Mouse (Mus musculus): ENCODE results near the gene CN725425. TPM values are rescaled to one million over a fixed set of nuclear protein-coding genes. Genes with fewer than 3 reads are reported as not detected.

Gene CN725425
- polyA plus RNA-seq, 1 experiment from 2014 or later: not detected

- H3K9ac ChIP-seq: no peak overlapping the region
- no peak overlapping the region for H3K4me2 ChIP-seq
- 0 out of 2 replicates have a peak overlapping the region, but pooled peaks have one; percentile 23 for H3K27ac ChIP-seq
- H3K9me3 ChIP-seq: no peaks in the 10 kb centered on the region
- ATAC-seq (ENCODE audit: low FRiP score): no peak
- 53% methylated on average over 15 of the region's 15 CpGs for WGBS
- H3K27me3 ChIP-seq: no peaks in the 10 kb centered on the region
- peaks cover 10% of the 10 kb centered on the region; the same call in 1 of the 2 replicates for H3K4me1 ChIP-seq (replicated peaks)
- no peaks in the 10 kb centered on the region for H3K36me3 ChIP-seq
- no peak overlapping the region for H3K4me3 ChIP-seq
These were observed 19.2 kb upstream of the CN725425 start for GRCm38 (mm10) chr15:91179911-91180622.

GRCm38 (mm10) chr15:91186358-91186757 lies 12.9 kb upstream of the CN725425 start:
- no peak overlapping the region for H3K9ac ChIP-seq
- peaks cover 23% of the 10 kb centered on the region for H3K4me1 ChIP-seq (replicated peaks)
- no peak overlapping the region for H3K4me2 ChIP-seq
- H3K4me3 ChIP-seq: no peak overlapping the region
- H3K36me3 ChIP-seq: no peaks in the 10 kb centered on the region
- no peak overlapping the region for H3K27ac ChIP-seq
- H3K27me3 ChIP-seq: no peaks in the 10 kb centered on the region
- no peaks in the 10 kb centered on the region for H3K9me3 ChIP-seq
- WGBS: 83% methylated on average over 6 of the region's 6 CpGs
- ATAC-seq (ENCODE audit: low FRiP score): no peak

GRCm38 (mm10) chr15:91190026-91190425 lies 9.3 kb upstream of the CN725425 start:
- ATAC-seq (ENCODE audit: low FRiP score): no peak
- 12% methylated on average over 4 of the region's 4 CpGs for WGBS
- Histone ChIP-seq H3K4me1 (replicated peaks) (peaks cover 27% of the 10 kb centered on the region), H3K9me3 (no peaks in the 10 kb centered on the region), H3K36me3 (no peaks in the 10 kb centered on the region), H3K27me3 (no peaks in the 10 kb centered on the region), H3K4me3 (peak overlapping the region; percentile 53), H3K27ac (no peak overlapping the region), H3K9ac (peak overlapping the region; percentile 75), H3K4me2 (peak overlapping the region; percentile 90)

GRCm38 (mm10) chr15:91190519-91191207 lies 8.6 kb upstream of the CN725425 start:
- H3K27me3 ChIP-seq: no peaks in the 10 kb centered on the region
- ATAC-seq (ENCODE audit: low FRiP score): no peak
- H3K9me3 ChIP-seq: no peaks in the 10 kb centered on the region
- H3K4me2 ChIP-seq: peak overlapping the region; percentile 90
- peak overlapping the region; percentile 53 for H3K4me3 ChIP-seq
- H3K4me1 ChIP-seq (replicated peaks): peaks cover 27% of the 10 kb centered on the region
- peak overlapping the region; percentile 75 for H3K9ac ChIP-seq
- H3K27ac ChIP-seq: peak overlapping the region; percentile 85; the same call in 1 of the 2 replicates
- H3K36me3 ChIP-seq: no peaks in the 10 kb centered on the region
- WGBS: 34% methylated on average over 17 of the region's 17 CpGs

GRCm38 (mm10) chr15:91191412-91192222 lies 7.7 kb upstream of the CN725425 start, which contains the start of gene Abcd2:
Gene Abcd2 (minus strand): TSS chr15:91191799.
- H3K9ac ChIP-seq: peak within 1 kb of the TSS; percentile 75
- H3K4me3 ChIP-seq: peak within 1 kb of the TSS; percentile 53
- ATAC-seq (ENCODE audit: low FRiP score): peak; percentile 95
- H3K27me3 ChIP-seq: no peaks in the 10 kb centered on the region
- peak within 1 kb of the TSS; percentile 90 for H3K4me2 ChIP-seq
- no peaks in the 10 kb centered on the region for H3K36me3 ChIP-seq
- H3K9me3 ChIP-seq: no peaks in the 10 kb centered on the region
- WGBS: under 1% methylated on average over 22 of the region's 22 CpGs
- peaks cover 27% of the 10 kb centered on the region for H3K4me1 ChIP-seq (replicated peaks)
- H3K27ac ChIP-seq: peak within 1 kb of the TSS; percentile 85

- peak overlapping the region; percentile 53 for H3K4me3 ChIP-seq
- peak; percentile 46 for ATAC-seq (ENCODE audit: low FRiP score)
- WGBS: 13% methylated on average over 7 of the region's 7 CpGs
- no peaks in the 10 kb centered on the region for H3K9me3 ChIP-seq
- H3K4me1 ChIP-seq (replicated peaks): peaks cover 27% of the 10 kb centered on the region
- peak overlapping the region; percentile 90 for H3K4me2 ChIP-seq
- H3K27me3 ChIP-seq: no peaks in the 10 kb centered on the region
- H3K27ac ChIP-seq: peak overlapping the region; percentile 85
- H3K9ac ChIP-seq: peak overlapping the region; percentile 75
- no peaks in the 10 kb centered on the region for H3K36me3 ChIP-seq
These were observed 7.1 kb upstream of the CN725425 start for GRCm38 (mm10) chr15:91192223-91192598.

- no peak for ATAC-seq (ENCODE audit: low FRiP score)
- no peak overlapping the region for H3K27ac ChIP-seq
- H3K4me1 ChIP-seq (replicated peaks): no peaks in the 10 kb centered on the region
- H3K4me3 ChIP-seq: no peak overlapping the region
- H3K4me2 ChIP-seq: no peak overlapping the region
- no peak overlapping the region for H3K9ac ChIP-seq
- 97% methylated on average over 1 of the region's 1 CpGs for WGBS
- H3K9me3 ChIP-seq: no peaks in the 10 kb centered on the region
- no peaks in the 10 kb centered on the region for H3K36me3 ChIP-seq
- no peaks in the 10 kb centered on the region for H3K27me3 ChIP-seq
These were observed 1.5 kb downstream of the CN725425 start for GRCm38 (mm10) chr15:91200833-91201232.

GRCm38 (mm10) chr15:91202486-91202885 lies 3.2 kb downstream of the CN725425 start:
- no peaks in the 10 kb centered on the region for H3K4me1 ChIP-seq (replicated peaks)
- H3K9ac ChIP-seq: no peak overlapping the region
- H3K4me2 ChIP-seq: no peak overlapping the region
- no peak overlapping the region for H3K27ac ChIP-seq
- no peak overlapping the region for H3K4me3 ChIP-seq
- H3K36me3 ChIP-seq: no peaks in the 10 kb centered on the region
- H3K9me3 ChIP-seq: no peaks in the 10 kb centered on the region
- 90% methylated on average over 1 of the region's 1 CpGs for WGBS
- ATAC-seq (ENCODE audit: low FRiP score): no peak
- no peaks in the 10 kb centered on the region for H3K27me3 ChIP-seq

- Histone ChIP-seq H3K4me1 (replicated peaks) (no peaks in the 10 kb centered on the region), H3K27me3 (no peaks in the 10 kb centered on the region), H3K36me3 (no peaks in the 10 kb centered on the region), H3K9me3 (no peaks in the 10 kb centered on the region), H3K27ac (no peak overlapping the region), H3K4me3 (no peak overlapping the region), H3K9ac (no peak overlapping the region), H3K4me2 (no peak overlapping the region)
- WGBS: 80% methylated on average over 3 of the region's 3 CpGs
- no peak for ATAC-seq (ENCODE audit: low FRiP score)
These were observed 4.2 kb downstream of the CN725425 start for GRCm38 (mm10) chr15:91203521-91203920.

GRCm38 (mm10) chr15:91206518-91206917 lies 7.2 kb downstream of the CN725425 start:
- no peaks in the 10 kb centered on the region for H3K27me3 ChIP-seq
- H3K4me3 ChIP-seq: no peak overlapping the region
- no peak overlapping the region for H3K4me2 ChIP-seq
- no peak overlapping the region for H3K9ac ChIP-seq
- no peaks in the 10 kb centered on the region for H3K36me3 ChIP-seq
- WGBS: 91% methylated on average over 5 of the region's 5 CpGs
- no peaks in the 10 kb centered on the region for H3K4me1 ChIP-seq (replicated peaks)
- no peaks in the 10 kb centered on the region for H3K9me3 ChIP-seq
- ATAC-seq (ENCODE audit: low FRiP score): no peak
- no peak overlapping the region for H3K27ac ChIP-seq

- Histone ChIP-seq H3K4me2 (no peak overlapping the region), H3K27ac (no peak overlapping the region), H3K4me3 (no peak overlapping the region), H3K36me3 (no peaks in the 10 kb centered on the region), H3K4me1 (replicated peaks) (no peaks in the 10 kb centered on the region), H3K27me3 (no peaks in the 10 kb centered on the region), H3K9ac (no peak overlapping the region), H3K9me3 (no peaks in the 10 kb centered on the region)
- ATAC-seq (ENCODE audit: low FRiP score): no peak
- 90% methylated on average over 5 of the region's 5 CpGs for WGBS
These were observed 38.0 kb downstream of the CN725425 start for GRCm38 (mm10) chr15:91237294-91237693.

GRCm38 (mm10) chr15:91240683-91241335 lies 41.5 kb downstream of the CN725425 start:
- H3K9ac ChIP-seq: no peak overlapping the region
- H3K9me3 ChIP-seq: no peaks in the 10 kb centered on the region
- WGBS: 91% methylated on average over 3 of the region's 3 CpGs
- H3K27me3 ChIP-seq: no peaks in the 10 kb centered on the region
- no peak overlapping the region for H3K4me3 ChIP-seq
- H3K4me1 ChIP-seq (replicated peaks): no peaks in the 10 kb centered on the region
- no peak overlapping the region for H3K27ac ChIP-seq
- H3K36me3 ChIP-seq: no peaks in the 10 kb centered on the region
- H3K4me2 ChIP-seq: no peak overlapping the region
- ATAC-seq (ENCODE audit: low FRiP score): no peak

Measured in hindbrain, embryonic 13.5 days (tissue).